Mouse (Mus musculus) forebrain, embryonic 14.5 days (tissue): ENCODE measurements around the gene Lrrc57. TPM values are rescaled to one million over a fixed set of nuclear protein-coding genes. Genes with fewer than 3 reads are reported as not detected.

Source experiments
- ATAC-seq: fragments of 200-750 bp; cut with Nextera tagmentation; 2 replicates; pipeline ENCODE4 v1.8.0; 2017; ENCODE audit warnings: mild to moderate bottlenecking, moderate library complexity
- DNase-seq: peaks from one replicate; pipeline ENCODE4 v3.0.0-alpha.2; 2015; ENCODE audit warnings: low spot score
- H3K27ac ChIP-seq: fragments of 300-500 bp; sonication (generic); 2 replicates; pipeline ENCODE4 v1.5.1; 2014; ENCODE audit warnings: low read depth, mild to moderate bottlenecking, control low read depth, low read length, moderate library complexity
- H3K27me3 ChIP-seq: fragments of 300-500 bp; sonication (generic); replicated peaks from 2 replicates; pipeline ENCODE4 v1.6.1; 2014; ENCODE audit warnings: low read length, control low read depth, mixed read lengths; ENCODE audit not compliant: control insufficient read depth, insufficient read depth
- H3K36me3 ChIP-seq: fragments of 300-500 bp; sonication (generic); 2 replicates; pipeline ENCODE4 v1.6.1; 2014; ENCODE audit warnings: low read length, control low read depth; ENCODE audit not compliant: control insufficient read depth, insufficient read depth
- H3K4me1 ChIP-seq: fragments of 300-500 bp; sonication (generic); 2 replicates; pipeline ENCODE4 v1.6.1; 2014; ENCODE audit warnings: antibody characterized with exemption, low read length, control low read depth; ENCODE audit not compliant: control insufficient read depth, insufficient read depth
- H3K4me2 ChIP-seq: fragments of 300-500 bp; sonication (generic); 2 replicates; pipeline ENCODE4 v1.6.1; 2014; ENCODE audit warnings: mild to moderate bottlenecking, control low read depth, low read length
- H3K4me3 ChIP-seq: fragments of 300-500 bp; sonication (generic); 2 replicates; pipeline ENCODE4 v1.5.1; 2014; ENCODE audit warnings: low read depth, low read length, control low read depth
- H3K9ac ChIP-seq: fragments of 300-500 bp; sonication (generic); 2 replicates; pipeline ENCODE4 v1.6.1; 2014; ENCODE audit warnings: mild to moderate bottlenecking, low read length, control low read depth, moderate library complexity
- H3K9me3 ChIP-seq: fragments of 300-500 bp; sonication (generic); replicated peaks from 2 replicates; pipeline ENCODE4 v1.6.1; 2016; ENCODE audit warnings: low read length, control low read depth, mixed read lengths; ENCODE audit not compliant: control insufficient read depth
- WGBS: fragments of 180-500 bp; shearing (Covaris S2); extraction: QIAGEN DNeasy Blood & Tissue Kit; methylation state at CpG from one replicate; pipeline ENCODE4 v1.1.7; 2014; 5-methylcytosine and 5-hydroxymethylcytosine counted together
- polyA plus RNA-seq: library from polyadenylated mRNA; unstranded; fragments of >200 nt; fragmentation: Nextera tagmentation; extraction: Ambion mirVana; gene quantifications from 2 replicates; pipeline ENCODE4 v1.2.1, GENCODE M21; 2014

The Lrrc57 gene
- 31.0 and 35.4 TPM in 2 replicates for polyA plus RNA-seq

DNA sequence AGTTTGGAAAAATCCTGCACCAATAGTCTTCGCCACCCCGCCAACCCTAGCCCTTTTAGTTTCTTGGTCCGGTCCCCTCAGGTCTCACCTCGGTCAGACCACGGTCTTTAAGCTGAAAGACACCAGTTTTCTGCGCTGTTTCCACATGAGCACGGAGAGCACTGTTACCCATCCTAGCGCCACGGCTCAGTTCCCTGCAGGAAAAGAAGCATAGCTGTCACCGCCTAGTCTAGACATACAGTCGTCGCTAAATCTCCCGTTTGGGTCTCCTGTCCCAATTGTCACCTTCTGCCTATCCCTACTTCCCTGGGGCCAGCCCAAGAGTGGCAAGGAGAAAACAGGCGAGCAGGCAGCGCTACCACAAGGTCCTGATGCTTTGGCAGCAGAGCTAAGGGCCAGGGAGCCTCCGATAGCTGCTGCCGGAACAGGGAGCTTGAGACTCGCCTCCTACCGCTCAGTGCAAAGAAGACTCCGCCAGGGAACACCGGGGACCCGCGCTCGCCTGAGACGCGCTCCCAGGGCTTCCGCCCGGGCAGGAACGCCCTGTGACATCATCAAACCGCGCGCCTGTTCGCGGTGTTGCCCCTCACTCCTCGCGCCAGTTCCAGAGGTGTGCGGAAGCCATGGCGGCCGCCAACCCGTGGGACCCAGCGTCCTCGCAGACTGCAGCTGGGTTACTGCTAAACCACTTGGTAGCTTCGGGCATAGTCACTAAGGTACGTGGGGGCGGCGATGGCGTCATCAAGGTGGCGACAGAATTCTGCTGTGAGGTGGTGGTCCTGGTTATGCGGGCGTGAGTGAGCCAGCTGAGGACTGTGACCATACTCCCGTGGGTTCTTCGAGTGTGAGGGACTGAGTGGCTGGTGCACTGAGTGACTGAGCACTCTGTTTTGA, at the start of gene Lrrc57, which contains the start of gene Haus2:
Lrrc57 (minus strand) TSS at position 691 of the 894 bp plus-strand sequence.
Haus2 (plus strand) TSS at position 554 of the 894 bp plus-strand sequence.
- H3K36me3 ChIP-seq, result peaks cover 22% of the 10 kb centered on the region
- under 1% methylated on average over 52 of the region's 52 CpGs for WGBS
- H3K4me1 ChIP-seq, result peaks cover 8% of the 10 kb centered on the region; the same call in 1 of the 2 replicates
- peak; percentile 97 for ATAC-seq
- peak; percentile 93 for DNase-seq
- peak within 1 kb of the TSS; percentile 71 for H3K4me3 ChIP-seq
- H3K9me3 ChIP-seq, result no peaks in the 10 kb centered on the region
- H3K27me3 ChIP-seq, result no peaks in the 10 kb centered on the region
- peak within 1 kb of the TSS; percentile 54 for H3K4me2 ChIP-seq
- peak within 1 kb of the TSS; percentile 85 for H3K27ac ChIP-seq
- H3K9ac ChIP-seq, result peak within 1 kb of the TSS; percentile 92

- no peaks in the 10 kb centered on the region for H3K27me3 ChIP-seq
- ATAC-seq (no peak), DNase-seq (no peak)
- H3K4me3 ChIP-seq, result no peak overlapping the region
- H3K4me1 ChIP-seq, result no peaks in the 10 kb centered on the region
- no peak overlapping the region for H3K9ac ChIP-seq
- H3K27ac ChIP-seq, result no peak overlapping the region
- H3K4me2 ChIP-seq, result no peak overlapping the region
- no peaks in the 10 kb centered on the region for H3K36me3 ChIP-seq
- H3K9me3 ChIP-seq, result no peaks in the 10 kb centered on the region
- WGBS, result 67% methylated on average over 5 of the region's 5 CpGs
Observed at GRCm38 (mm10) chr2:120658486-120658885, 49.2 kb upstream of the Lrrc57 start.

GRCm38 (mm10) chr2:120656711-120657110, 47.4 kb upstream of the Lrrc57 start:
- 98% methylated on average over 2 of the region's 2 CpGs for WGBS
- no peaks in the 10 kb centered on the region for H3K27me3 ChIP-seq
- no peak overlapping the region for H3K9ac ChIP-seq
- ATAC-seq (no peak), DNase-seq (no peak)
- H3K4me1 ChIP-seq, result no peaks in the 10 kb centered on the region
- no peaks in the 10 kb centered on the region for H3K9me3 ChIP-seq
- H3K4me2 ChIP-seq, result no peak overlapping the region
- no peaks in the 10 kb centered on the region for H3K36me3 ChIP-seq
- no peak overlapping the region for H3K27ac ChIP-seq
- no peak overlapping the region for H3K4me3 ChIP-seq

DNA sequence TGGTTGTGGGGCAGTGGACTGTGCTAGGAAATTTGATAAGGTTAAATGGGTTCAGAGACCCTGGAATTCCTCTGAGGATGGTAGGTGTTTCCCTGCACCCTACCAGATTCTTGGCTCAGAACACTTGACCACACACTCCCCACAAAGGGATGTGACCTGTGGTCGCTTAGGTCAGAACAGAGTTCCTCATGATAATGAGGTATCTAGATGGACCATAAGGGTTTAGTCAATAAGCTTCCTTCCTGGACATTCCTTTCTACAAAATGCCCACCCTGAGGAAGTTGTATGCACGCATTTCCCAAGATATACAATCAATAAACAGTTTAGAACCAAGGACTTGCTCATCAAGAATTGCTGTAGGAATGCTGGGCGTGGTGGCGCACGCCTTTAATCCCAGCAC, 46.6 kb upstream of the Lrrc57 start:
- no peaks in the 10 kb centered on the region for H3K4me1 ChIP-seq
- no peaks in the 10 kb centered on the region for H3K36me3 ChIP-seq
- H3K27ac ChIP-seq, result no peak overlapping the region
- H3K4me3 ChIP-seq, result no peak overlapping the region
- ATAC-seq, result no peak
- 93% methylated on average over 5 of the region's 5 CpGs for WGBS
- no peak overlapping the region for H3K9ac ChIP-seq
- no peak overlapping the region for H3K4me2 ChIP-seq
- no peaks in the 10 kb centered on the region for H3K9me3 ChIP-seq
- DNase-seq, result no peak
- H3K27me3 ChIP-seq, result no peaks in the 10 kb centered on the region

GRCm38 (mm10) chr2:120654693-120655092, 45.4 kb upstream of the Lrrc57 start:
- Histone ChIP-seq H3K27ac (no peak overlapping the region), H3K27me3 (no peaks in the 10 kb centered on the region), H3K4me3 (no peak overlapping the region), H3K36me3 (no peaks in the 10 kb centered on the region), H3K4me1 (no peaks in the 10 kb centered on the region), H3K9ac (no peak overlapping the region), H3K4me2 (no peak overlapping the region), H3K9me3 (no peaks in the 10 kb centered on the region)
- DNase-seq, result no peak
- WGBS, result 84% methylated on average over 2 of the region's 2 CpGs
- ATAC-seq, result no peak

DNA sequence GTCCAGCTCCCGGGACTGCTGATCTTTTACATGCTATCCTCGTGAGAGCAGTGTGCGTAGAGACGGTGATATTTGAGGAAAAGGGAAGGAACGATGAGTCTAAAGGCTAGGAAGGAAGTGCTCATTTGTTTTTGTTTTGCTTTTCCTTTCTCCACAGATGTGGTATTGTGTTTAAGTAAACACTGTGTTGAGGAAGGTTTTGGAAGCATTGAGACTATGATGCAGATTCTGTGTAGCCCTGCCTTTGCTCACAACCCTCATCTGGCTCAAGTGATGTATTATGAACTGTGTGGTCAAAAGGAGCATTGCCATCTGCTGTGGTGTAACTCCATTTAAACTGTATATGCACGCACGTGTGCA, 43.6 kb upstream of the Lrrc57 start:
- no peak for DNase-seq
- ATAC-seq, result no peak
- Histone ChIP-seq H3K4me1 (no peaks in the 10 kb centered on the region), H3K9ac (no peak overlapping the region), H3K9me3 (no peaks in the 10 kb centered on the region), H3K27me3 (no peaks in the 10 kb centered on the region), H3K36me3 (no peaks in the 10 kb centered on the region), H3K4me2 (no peak overlapping the region), H3K27ac (no peak overlapping the region), H3K4me3 (no peak overlapping the region)
- WGBS, result 94% methylated on average over 7 of the region's 7 CpGs

GRCm38 (mm10) chr2:120652256-120652924, 43.1 kb upstream of the Lrrc57 start:
- H3K4me2 ChIP-seq, result no peak overlapping the region

GRCm38 (mm10) chr2:120646777-120647176, 37.5 kb upstream of the Lrrc57 start:
- ATAC-seq, result no peak

More at GRCm38 (mm10) chr2:120652256-120652924, 43.1 kb upstream of the Lrrc57 start:
- H3K27me3 ChIP-seq, result no peaks in the 10 kb centered on the region
- ATAC-seq, result no peak
- no peak overlapping the region for H3K27ac ChIP-seq
- no peaks in the 10 kb centered on the region for H3K36me3 ChIP-seq
- H3K9ac ChIP-seq, result no peak overlapping the region
- no peaks in the 10 kb centered on the region for H3K4me1 ChIP-seq
- no peak for DNase-seq
- no peak overlapping the region for H3K4me3 ChIP-seq
- no peaks in the 10 kb centered on the region for H3K9me3 ChIP-seq
- 85% methylated on average over 7 of the region's 7 CpGs for WGBS

More at GRCm38 (mm10) chr2:120646777-120647176, 37.5 kb upstream of the Lrrc57 start:
- H3K36me3 ChIP-seq, result no peaks in the 10 kb centered on the region
- no peak overlapping the region for H3K4me3 ChIP-seq
- no peak overlapping the region for H3K9ac ChIP-seq
- H3K27ac ChIP-seq, result no peak overlapping the region
- H3K4me1 ChIP-seq, result no peaks in the 10 kb centered on the region; the same call in 1 of the 2 replicates
- no peak overlapping the region for H3K4me2 ChIP-seq
- no peaks in the 10 kb centered on the region for H3K27me3 ChIP-seq
- no peaks in the 10 kb centered on the region for H3K9me3 ChIP-seq
- DNase-seq, result no peak
- WGBS, result 74% methylated on average over 4 of the region's 4 CpGs
